Comparison of ENCODE assay signal across 18 mouse cellular contexts in the genomic region with DNA sequence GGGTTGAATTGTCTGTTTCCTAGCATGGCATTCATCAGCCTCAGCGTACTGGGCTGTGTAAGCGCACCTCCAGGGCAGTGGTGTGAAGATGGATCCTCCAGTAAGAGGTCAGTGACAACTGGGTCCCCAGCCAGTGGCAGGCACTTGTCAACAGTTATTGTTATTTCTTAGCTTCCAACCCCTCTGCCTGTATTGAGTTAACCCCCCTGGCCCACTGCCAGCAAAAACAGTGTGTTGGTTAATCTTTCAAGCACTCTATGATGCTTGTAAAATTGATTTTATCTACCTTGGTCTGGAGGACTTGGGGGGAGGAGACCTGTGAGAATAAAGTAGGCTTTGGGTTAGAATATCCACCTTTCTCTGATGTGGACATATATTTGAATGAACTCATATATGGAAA. TPM values are rescaled to one million over a fixed set of nuclear protein-coding genes. Genes with fewer than 3 reads are reported as not detected.
A peak's percentile ranks its signal among the peaks of the same experiment; 100 is the strongest.
DNase-seq lines count a peak whose midpoint lies in the region; ATAC-seq and TF ChIP-seq lines count a peak whose summit lies in the region.
"Had no signal": no experiment of that assay in that cellular context is flagged by ENCODE, and none has a peak within 500 bp of the region (broad histone marks: within the 10 kb centered on the region; RNA-seq: fewer than 3 reads in every experiment).

No protein-coding gene starts in this region.

- no peak for TF ChIP-seq POLR2A in lung, adult 2 months (IDR thresholded peaks at IDR 0.05; ENCODE audit: borderline replicate concordance, extremely low read depth, low read depth, low read length)

- H3K9ac ChIP-seq in heart, embryonic 15.5 days, result no peak overlapping the region
- H3K9ac ChIP-seq in lung, embryonic 14.5 days, result no peak overlapping the region
- H3K9ac ChIP-seq: forebrain, postnatal 0 days; liver, embryonic 13.5 days had no signal

- no peak for TF ChIP-seq CTCF in lung, embryonic 14.5 days (IDR thresholded peaks at IDR 0.05; ENCODE audit: low read depth)
- TF ChIP-seq CTCF in lung, adult 2 months (IDR thresholded peaks at IDR 0.05; ENCODE audit: insufficient read depth, low read length), result no peak

- 40% methylated on average over 2 of the region's 2 CpGs for WGBS in heart, embryonic 15.5 days
- WGBS in lung, embryonic 14.5 days, result 63% methylated on average over 2 of the region's 2 CpGs
- 89% methylated on average over 2 of the region's 2 CpGs for WGBS in lung, adult 2 months

- no peak for ATAC-seq in heart, embryonic 15.5 days (replicated peaks; ENCODE audit: insufficient number of reproducible peaks, insufficient read depth, low FRiP score, low read depth)
- ATAC-seq in lung, embryonic 14.5 days (ENCODE audit: insufficient read depth), result no peak
- ATAC-seq: forebrain, postnatal 0 days; hindbrain, postnatal 0 days had no signal

- no peak overlapping the region for H3K4me3 ChIP-seq in heart, embryonic 15.5 days
- no peak overlapping the region for H3K4me3 ChIP-seq in lung, embryonic 14.5 days (ENCODE audit: low read depth, low read length)
- H3K4me3 ChIP-seq in lung, adult 2 months (replicated peaks; ENCODE audit: extremely low read depth, low read depth, low read length), result no peak overlapping the region
- H3K4me3 ChIP-seq: layer of hippocampus, adult 2 months had no signal

- DNase-seq in cerebellum, postnatal 10 days, result peak; percentile 31 to 42
- no peak for DNase-seq in cerebellum, postnatal 4 days (ENCODE audit: low spot score in 2 of 2)
- DNase-seq in heart, adult 11 months, result no peak
- peak; percentile 34 for DNase-seq in lung, embryonic 14.5 days
- DNase-seq in lung, adult 2 months, result no peak
- DNase-seq in NIH3T3 (ENCODE audit: low read depth), result peak; percentile 11
- DNase-seq in frontal cortex, postnatal 25 days (ENCODE audit: low spot score in 2 of 2), result no peak
- DNase-seq: cerebellum, adult 9-11 months; forebrain, postnatal 0 days; layer of hippocampus, postnatal 36 days; liver, embryonic 13.5 days; midbrain, embryonic 14.5 days had no signal

- H3K4me2 ChIP-seq in heart, embryonic 15.5 days, result 0 out of 2 replicates have a peak overlapping the region, but pooled peaks have one; percentile 54
- peak overlapping the region; percentile 53; the same call in 1 of the 2 replicates for H3K4me2 ChIP-seq in lung, embryonic 14.5 days

- no peaks in the 10 kb centered on the region for H3K9me3 ChIP-seq in heart, embryonic 15.5 days (replicated peaks)
- H3K9me3 ChIP-seq in lung, embryonic 14.5 days (ENCODE audit: low read depth, low read length), result no peaks in the 10 kb centered on the region
- H3K9me3 ChIP-seq: forebrain, embryonic 10.5 days; hindbrain, embryonic 10.5 days; limb, embryonic 13.5 days; liver, embryonic 13.5 days had no signal

- peak overlapping the region; percentile 58 for H3K27ac ChIP-seq in heart, embryonic 15.5 days
- no peak overlapping the region for H3K27ac ChIP-seq in lung, embryonic 14.5 days (ENCODE audit: low read depth)
- H3K27ac ChIP-seq: hindbrain, postnatal 0 days; layer of hippocampus, adult 2 months; limb, embryonic 13.5 days; liver, embryonic 13.5 days had no signal

- peaks cover 57% of the 10 kb centered on the region for H3K4me1 ChIP-seq in heart, embryonic 15.5 days (replicated peaks)
- H3K4me1 ChIP-seq in lung, embryonic 14.5 days (ENCODE audit: insufficient read depth), result peaks cover 28% of the 10 kb centered on the region
- H3K4me1 ChIP-seq in lung, adult 2 months (ENCODE audit: control insufficient read depth, insufficient read depth, low read length), result 0 out of 2 replicates have a peak, but pooled peaks cover 6% of the 10 kb centered on the region

- no peaks in the 10 kb centered on the region for H3K27me3 ChIP-seq in heart, embryonic 15.5 days
- H3K27me3 ChIP-seq in lung, embryonic 14.5 days (ENCODE audit: insufficient read depth, low read length), result no peaks in the 10 kb centered on the region
- H3K27me3 ChIP-seq: limb, embryonic 13.5 days had no signal

- no peaks in the 10 kb centered on the region for H3K36me3 ChIP-seq in heart, embryonic 15.5 days
- H3K36me3 ChIP-seq in lung, embryonic 14.5 days (ENCODE audit: insufficient read depth), result no peaks in the 10 kb centered on the region
- H3K36me3 ChIP-seq: forebrain, embryonic 10.5 days; hindbrain, embryonic 10.5 days; limb, embryonic 13.5 days; liver, embryonic 13.5 days had no signal

RNA-seq across cellular contexts. Expression of a gene that starts 29.1 kb away (rescaled TPM):
- 5.4 and 5.9 TPM in 2 replicates for polyA plus RNA-seq in heart, embryonic 15.5 days (2015; fragmentation: Nextera tagmentation; extraction: Ambion mirVana)
- 2.5 and 3.3 TPM in 2 replicates for polyA plus RNA-seq in lung, embryonic 14.5 days (2014; fragmentation: Nextera tagmentation; extraction: Ambion mirVana)
- polyA plus RNA-seq in lung, adult 2 months (2012; rRNA removed), result 0.11 and 6.3 TPM in 2 replicates

RNA-seq across cellular contexts. Expression of a gene that starts 49.4 kb away (rescaled TPM):
- polyA plus RNA-seq in heart, embryonic 15.5 days (2015; fragmentation: Nextera tagmentation; extraction: Ambion mirVana), result 4.1 and 5.2 TPM in 2 replicates
- polyA plus RNA-seq in lung, embryonic 14.5 days (2014; fragmentation: Nextera tagmentation; extraction: Ambion mirVana), result 3.4 and 4.7 TPM in 2 replicates
- 58.2 and 84.6 TPM in 2 replicates for polyA plus RNA-seq in lung, adult 2 months (2012; rRNA removed)

RNA-seq across cellular contexts. Expression of a gene that starts 49.7 kb away (rescaled TPM):
- polyA plus RNA-seq in heart, embryonic 15.5 days (2015; fragmentation: Nextera tagmentation; extraction: Ambion mirVana), result 0.34 and 0.43 TPM in 2 replicates
- polyA plus RNA-seq in lung, embryonic 14.5 days (2014; fragmentation: Nextera tagmentation; extraction: Ambion mirVana), result 0.14 and 0.29 TPM in 2 replicates
- 1.3 and 1.4 TPM in 2 replicates for polyA plus RNA-seq in lung, adult 2 months (2012; rRNA removed)
- polyA plus RNA-seq: limb, embryonic 13.5 days; liver, embryonic 13.5 days had no signal

Comparison
In these comparisons a context has a peak if more than half of its experiments do, and no peak if none do; other contexts are left out.
1. DNase-seq: peak in cerebellum, postnatal 10 days (2 of 2), lung, embryonic 14.5 days (single experiment) and NIH3T3 (single experiment); none in cerebellum, postnatal 4 days (0 of 2), heart, adult 11 months (single experiment), lung, adult 2 months (single experiment) and frontal cortex, postnatal 25 days (0 of 2).